Mouse (Mus musculus) WW6 (cell line): ENCODE measurements at regions not wholly inside any gene's neighbourhood (a gene's known extent, or its start where the extent isn't known, plus 50 kb on each side); places are given as distances from the start of the nearest gene placed in this dataset.

Source experiments
- DNase-seq: peaks from one replicate; pipeline ENCODE4 v3.0.0-alpha.2; 2013; ENCODE audit warnings: low read depth, low spot score

DNA sequence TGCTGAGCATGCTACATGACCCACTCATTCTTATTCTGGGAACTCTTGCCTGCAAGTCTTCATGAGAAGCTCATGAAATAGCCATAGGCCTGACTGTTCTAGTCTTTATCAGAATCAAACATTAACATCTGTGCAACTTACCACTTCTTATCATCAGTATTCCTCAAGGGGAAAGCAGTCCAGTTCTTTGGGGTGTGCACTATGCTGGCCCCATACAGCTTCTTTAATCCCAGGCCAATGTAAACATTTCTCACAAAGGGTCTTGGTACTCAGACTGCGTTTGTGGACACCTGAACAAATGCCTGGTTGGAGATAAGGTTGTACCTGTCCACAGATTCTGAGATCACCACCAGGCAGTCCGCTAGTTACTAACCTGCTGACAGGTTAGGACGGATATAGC lies 51.3 kb downstream of the 3110018I06Rik start:
- DNase-seq: no peak

DNA sequence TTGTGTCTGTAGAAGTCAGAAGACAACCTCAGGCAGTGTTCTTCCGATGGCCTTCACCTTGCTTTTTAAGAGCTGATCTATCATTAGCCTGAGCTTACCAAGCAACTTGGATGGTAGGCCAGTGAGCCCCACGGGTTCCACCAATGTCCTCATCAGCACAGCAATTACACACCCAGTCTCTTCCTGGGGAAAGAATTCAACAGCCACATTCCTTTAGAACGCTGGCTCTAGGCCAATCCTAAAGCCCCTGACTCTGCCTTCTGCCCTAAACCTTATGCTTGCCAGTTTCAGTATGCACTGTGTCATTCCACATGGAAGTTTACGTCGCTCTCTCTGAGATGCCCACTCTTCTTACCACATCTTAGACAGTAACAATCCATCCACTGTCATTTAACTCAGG lies 52.8 kb downstream of the 3110018I06Rik start:
- no peak for DNase-seq

DNA sequence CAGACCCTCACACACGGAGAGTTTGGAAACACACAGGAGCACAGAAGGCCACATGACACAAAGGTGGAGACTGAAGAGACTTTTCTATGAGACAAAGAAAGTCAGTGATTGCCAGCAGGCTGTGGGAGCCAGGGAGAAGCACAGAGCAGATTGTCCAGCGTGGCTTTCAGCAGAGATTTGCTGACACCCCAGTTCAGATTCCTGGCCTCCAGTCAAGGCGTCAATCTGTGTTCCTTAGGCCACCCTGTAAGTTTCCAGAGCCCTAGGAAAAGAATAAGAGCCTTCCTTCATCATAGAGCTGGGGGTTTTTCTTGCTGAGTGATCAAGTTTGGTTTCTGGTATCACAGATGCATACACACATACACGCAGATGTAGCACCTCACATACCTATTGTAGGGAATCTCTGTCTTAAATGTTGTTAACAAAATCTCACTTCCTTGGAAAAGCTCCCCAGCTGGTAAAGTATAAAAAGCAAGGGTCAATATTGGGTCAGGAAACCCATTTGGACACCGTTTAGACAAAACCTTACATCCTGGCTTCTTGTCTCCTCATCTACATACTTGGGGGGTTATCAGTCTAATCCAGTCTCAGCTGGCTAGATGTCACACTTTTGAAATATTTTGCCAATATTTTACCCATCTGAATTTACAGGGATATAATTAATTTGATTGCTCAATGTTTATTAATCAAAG lies 58.9 kb downstream of the 3110018I06Rik start:
- no peak for DNase-seq

DNA sequence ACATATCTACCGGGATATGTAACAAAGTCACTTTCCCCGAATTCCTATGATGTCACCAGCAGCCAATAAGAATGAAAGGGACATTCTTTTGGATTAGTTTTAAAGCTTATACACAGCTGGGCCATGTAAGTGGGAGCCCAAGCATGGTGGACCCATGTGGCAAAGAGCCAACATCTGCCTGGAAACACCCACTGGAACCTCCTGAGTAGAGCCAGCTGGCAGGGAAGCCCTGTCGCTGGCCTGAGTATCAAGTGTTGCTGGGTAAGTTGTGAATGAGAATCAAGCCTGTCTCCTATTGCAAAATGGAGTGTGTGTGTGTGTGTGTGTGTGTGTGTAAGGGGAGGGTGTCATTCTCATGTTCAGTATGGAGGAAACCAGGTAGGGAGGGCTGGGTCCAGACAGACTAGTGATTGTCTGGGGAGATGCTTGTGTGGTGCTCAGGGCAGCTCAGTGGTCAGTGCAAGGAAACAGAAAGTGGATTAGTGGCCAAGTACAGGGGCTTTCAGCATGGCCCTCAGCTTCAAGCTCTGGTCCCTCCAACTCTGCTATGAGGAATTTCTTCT lies 59.5 kb downstream of the 3110018I06Rik start:
- no peak for DNase-seq

DNA sequence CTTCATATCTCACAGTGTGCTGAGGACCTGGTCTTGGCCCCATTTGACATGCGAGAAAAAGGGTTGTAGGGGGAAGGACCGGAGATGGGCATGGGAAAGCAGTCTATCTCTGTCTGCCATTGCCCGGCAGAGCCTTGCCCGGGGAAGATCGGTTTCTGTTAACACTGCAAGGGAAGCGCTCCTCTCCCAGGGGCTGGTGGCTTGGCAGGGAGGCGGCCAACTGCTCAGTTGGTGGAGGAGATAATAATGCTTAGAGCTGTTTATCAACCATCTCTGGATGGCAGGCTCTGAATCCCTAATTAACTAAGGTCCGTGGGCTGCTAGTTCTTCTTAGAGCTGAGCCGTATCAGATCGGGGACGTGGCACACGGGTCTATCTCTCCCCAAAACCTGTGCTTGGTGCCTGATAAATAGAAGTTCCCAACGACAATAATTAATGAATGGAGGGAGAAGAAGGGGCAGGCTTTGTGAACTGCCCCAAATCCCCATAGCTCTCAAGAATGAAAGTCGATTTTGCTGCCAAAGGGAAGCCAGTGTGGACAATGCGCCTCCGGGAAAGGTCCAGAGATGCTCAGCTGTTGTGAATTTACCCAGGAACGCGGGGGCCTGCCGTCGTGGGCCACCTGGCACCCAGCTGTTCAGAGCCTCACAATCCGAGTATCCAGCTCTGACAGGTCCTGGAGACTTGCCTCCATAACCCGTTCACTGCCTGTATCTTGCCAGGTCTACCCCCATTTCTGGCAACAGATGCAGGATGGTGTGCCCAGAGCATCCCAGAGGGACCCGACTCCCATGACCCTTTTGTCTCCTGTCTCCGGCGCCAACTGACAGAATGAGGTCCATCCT lies 61.2 kb downstream of the 3110018I06Rik start:
- no peak for DNase-seq

DNA sequence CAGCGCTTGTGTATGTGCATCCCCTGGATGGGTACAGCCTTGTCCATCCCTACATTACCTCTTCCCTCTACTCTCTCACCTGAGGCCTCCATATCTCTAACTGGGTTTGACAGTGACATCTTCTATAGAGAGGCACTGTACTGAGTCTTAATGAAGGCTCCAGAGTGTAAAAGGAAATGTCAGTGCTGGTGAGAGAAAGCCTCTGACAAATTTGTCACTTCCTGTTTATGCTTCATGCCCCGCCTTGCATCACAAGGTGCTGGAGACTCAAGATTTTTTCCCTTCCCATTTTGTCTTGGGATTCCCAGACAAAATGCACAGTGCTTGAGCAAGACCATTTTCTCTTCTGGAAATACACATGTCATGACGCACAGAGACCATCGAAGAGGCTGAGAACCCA lies 70.8 kb downstream of the 3110018I06Rik start:
- DNase-seq: no peak

DNA sequence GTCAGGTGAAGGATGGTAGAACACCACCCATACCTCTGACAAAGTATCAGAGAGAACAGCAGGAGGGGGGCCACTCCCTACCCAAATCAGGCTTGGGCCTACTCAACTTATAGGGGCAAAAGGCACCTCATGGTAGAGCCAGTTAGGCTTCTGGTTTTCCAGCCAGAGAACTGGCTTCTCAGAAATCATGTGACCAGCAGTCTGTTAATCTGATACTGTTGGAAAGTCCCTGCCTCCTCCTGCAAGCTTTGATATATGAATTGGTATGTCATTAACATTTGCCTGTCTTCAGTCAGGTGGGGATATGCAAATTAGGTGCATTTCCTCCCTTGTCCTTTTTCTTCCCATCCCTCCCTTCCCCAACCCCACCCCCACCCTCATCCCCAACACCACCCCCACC lies 71.7 kb downstream of the 3110018I06Rik start:
- no peak for DNase-seq

DNA sequence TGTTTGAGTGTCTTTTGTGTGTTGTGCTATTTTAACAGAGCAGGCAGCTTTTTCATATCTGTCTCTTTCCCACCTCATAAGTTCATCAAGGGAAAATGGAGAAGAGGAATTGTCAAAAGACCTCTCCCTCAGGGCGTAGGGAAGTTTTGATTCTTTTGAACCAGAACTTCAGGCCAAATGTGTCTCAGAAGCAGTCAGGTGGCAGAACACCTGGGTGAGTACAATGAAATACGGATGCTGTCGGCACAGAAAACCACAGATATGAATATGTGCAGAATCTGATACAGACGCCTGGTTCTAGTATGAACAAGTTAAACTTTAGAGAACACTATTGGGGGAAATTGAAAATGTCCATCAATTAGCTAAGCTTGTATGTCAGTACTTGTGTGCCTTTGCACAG lies 84.2 kb downstream of the 3110018I06Rik start:
- DNase-seq: no peak

DNA sequence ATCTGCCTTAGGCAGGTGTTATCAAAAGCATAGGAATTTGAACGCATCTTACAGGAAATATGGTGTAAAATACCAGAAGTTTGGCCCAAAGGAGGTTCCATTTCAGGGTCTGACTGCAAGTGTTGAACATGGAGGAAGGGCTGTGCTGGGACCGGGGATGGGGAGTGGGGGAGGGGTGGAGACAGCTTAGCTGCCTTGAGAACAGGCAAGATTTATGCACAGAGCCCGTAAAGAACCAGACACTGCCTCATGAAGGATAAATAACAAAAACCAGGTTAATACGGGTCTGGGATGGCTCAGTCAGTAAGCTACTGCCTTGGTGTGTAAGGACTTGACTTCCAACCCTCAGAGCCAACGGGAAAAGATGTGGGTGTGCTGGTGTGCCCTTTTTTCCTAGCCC lies 91.1 kb downstream of the 3110018I06Rik start:
- no peak for DNase-seq

DNA sequence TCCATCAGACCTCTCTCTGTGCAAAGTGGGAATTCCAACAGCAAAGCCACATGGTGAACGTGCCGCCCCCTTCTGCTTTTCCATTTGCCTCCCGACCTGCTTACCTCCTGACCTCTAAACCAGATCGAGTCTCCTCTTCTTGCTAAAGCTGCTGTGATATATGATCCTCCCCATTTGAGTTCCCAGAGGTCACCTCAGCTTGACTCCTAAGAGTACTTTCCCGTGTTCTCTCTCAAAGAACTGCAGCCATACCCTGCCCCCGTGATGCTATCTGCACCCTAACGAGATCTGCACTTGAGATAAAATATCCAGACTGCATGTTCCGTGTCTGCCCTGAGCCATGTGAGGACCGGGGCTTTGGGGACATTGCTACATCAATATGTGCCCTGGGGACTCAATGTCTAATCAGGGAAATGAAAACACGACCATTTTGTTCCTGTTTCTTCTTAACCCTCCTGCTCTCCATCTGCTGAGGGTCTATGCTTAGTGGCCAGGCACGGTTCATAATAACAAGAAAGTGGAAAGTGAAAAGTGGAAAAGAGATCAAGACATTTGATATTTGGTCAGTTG lies 94.8 kb downstream of the 3110018I06Rik start:
- no peak for DNase-seq

DNA sequence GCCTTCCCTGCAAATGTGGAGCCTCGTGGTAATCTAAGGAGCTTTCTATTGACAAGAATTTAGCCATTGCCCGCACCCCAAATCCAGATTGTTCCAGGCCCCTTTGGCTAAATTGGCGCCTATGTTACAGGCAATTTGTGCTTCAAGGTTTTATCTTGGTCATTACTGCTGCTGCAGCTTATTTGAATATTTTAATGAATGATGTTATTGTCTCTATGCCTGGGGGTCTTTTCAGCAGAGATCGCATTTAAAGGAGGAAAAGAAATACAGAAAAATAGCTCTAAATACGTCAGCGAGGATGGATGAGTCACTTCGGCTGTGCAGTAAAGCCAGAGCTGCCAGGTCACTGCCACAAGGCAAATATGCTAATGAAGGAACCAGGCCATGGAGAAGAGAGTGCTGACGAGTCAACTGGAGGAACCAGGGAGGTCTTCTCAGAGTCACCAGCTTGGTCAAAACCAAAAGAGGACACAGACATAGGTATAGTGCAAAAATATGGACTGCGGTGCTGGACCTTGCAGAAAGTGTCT lies 97.3 kb downstream of the 3110018I06Rik start:
- no peak for DNase-seq

DNA sequence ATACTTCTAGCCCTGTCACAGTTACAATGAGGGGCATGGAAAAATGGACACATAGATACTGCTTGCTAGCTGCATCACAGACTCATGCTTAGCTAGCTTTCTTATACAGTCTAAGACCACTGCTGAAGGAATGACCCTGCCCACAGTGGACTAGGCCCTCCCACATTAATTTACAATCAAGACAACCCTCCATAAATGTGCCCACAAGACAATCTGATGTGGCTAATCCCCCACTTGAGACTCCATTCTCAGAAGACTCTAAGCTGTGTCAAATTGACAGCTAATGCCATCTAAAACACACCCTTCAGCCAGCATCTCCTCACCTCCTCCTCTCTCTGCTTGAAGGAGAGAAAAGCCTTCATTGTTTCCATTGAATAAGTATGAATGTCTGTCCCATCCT lies 107.8 kb downstream of the 3110018I06Rik start:
- DNase-seq: no peak

DNA sequence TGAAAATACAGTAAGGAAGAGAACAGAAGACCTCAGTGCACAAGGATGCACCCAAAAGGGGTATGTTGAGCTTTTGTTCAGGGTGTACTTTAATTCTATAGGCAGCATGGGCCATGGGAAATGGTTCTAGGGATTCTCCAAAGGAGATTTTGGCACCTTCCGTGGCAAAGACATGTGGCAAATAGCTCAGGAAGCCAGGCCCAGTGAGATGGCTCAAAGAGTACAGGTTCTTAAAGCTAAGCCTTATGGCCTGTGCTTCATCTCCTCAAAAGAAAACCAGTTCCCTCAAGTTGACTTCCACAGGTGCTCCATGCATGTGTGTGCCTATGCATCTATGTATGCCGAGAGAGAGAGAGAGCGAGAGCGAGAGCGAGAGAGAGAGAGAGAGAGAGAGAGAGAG lies 112.1 kb downstream of the 3110018I06Rik start:
- no peak for DNase-seq

DNA sequence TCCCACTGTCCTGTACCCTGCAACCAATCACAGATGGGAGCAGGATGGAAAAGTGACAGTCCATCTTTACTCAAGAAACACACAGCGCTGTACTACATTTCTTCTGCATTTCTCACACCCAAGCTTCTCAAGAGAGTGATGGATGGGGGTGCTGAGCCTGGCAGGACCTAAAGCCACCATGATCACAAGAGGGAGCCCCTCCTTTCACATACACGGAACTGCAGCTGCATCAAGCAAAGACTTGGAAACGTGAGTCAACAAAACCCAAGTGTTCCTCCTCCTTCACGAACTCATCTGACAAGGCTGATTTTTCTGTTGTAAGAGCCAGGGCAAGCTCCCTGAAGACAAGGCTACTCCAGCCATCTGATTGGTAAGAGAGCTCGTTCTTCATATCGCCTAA lies 120.5 kb downstream of the 3110018I06Rik start:
- no peak for DNase-seq

DNA sequence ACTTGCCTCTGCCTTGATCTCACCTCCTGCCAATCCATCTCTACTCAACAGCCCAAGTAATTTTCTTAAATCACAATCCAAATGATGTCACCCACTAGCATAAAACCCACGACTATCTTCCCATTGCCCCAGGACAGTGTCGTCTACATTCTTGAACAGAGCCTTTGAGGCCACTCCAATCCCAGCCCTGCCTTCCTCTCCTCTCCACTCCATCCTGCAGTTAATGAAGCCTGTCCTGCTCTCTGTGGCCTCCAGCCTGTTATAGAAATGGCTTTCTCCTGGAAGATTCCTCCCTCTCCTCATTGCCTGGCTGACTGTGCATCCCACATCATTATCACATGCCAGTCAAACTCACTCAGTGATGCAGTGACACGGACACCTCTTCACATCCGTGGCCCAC lies 121.6 kb downstream of the 3110018I06Rik start:
- no peak for DNase-seq

DNA sequence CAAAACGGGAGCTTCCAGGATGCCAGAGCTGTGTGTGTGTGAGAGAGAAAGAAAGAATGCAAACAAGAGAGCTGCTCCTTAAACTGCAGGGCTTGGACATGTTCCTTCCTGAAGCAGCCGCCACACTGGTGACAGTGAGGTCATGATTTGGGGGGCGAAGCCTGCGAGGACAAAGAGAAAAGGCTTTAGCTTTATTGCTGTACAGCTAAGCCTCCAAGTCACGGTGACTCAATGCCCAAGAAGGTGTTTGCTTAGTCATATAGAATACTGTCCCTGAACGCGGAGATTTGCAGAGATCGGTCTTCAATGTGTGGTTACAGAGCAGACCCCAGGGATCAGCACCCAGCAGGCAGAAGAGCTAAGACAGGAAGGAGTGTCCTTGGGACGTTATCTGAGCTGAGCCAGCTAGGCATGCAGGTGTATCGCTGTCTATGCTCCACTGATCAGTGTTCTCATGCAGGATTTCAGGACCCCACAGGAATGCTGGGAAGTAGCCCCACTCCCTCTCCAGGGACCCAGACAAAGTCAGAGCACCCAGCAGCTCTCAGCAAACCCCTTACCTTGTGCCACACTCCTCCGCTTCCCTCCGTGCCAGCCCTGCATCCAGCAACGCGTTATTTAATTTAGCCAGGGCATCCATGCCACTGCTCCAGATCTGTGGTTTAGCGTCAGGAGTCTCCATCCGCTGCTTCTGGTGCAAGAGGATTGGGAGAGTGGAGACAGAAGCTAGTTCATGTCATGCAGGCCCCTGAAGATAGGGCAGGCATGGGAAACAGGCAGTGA lies 129.0 kb downstream of the 3110018I06Rik start:
- DNase-seq: no peak

DNA sequence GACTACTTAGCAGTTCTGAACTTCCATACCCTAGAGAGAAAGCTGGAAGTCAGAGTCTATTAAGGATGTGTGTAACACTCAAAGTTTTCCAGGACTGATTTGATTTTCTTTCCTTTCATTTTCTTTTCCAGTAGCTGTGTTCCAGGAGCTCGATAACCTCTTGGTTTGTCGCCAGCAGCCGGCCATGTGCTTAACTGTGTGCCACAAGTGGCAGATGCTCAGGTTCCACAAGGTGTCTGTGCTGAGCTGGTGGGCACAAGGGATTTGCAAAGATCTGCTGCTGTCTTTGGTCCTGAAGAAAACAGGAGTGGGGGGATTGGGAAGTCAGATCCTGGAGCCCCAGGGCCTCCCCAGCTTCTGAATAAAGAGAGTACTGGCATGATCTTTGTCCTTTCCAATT lies 136.0 kb downstream of the 3110018I06Rik start:
- DNase-seq: no peak

DNA sequence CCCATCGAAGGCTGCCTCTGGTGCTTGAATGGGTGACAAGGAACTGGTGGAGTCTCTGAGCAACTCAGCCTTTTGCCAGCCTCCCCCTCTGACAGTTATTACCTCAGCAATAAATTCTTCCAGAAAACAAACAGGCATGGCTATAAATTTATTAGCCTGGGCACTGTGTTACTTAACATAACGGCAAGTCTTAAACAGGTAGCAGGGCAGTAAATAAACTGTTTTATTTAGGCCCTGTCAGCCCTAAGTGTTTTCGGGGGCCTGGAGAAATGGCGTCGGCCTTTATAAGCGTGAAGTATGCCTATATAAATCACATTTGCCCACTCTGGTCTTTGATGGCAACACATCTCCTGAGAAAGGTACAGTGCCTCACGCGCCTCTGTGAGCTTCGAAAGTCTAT lies 159.6 kb downstream of the 3110018I06Rik start:
- no peak for DNase-seq

DNA sequence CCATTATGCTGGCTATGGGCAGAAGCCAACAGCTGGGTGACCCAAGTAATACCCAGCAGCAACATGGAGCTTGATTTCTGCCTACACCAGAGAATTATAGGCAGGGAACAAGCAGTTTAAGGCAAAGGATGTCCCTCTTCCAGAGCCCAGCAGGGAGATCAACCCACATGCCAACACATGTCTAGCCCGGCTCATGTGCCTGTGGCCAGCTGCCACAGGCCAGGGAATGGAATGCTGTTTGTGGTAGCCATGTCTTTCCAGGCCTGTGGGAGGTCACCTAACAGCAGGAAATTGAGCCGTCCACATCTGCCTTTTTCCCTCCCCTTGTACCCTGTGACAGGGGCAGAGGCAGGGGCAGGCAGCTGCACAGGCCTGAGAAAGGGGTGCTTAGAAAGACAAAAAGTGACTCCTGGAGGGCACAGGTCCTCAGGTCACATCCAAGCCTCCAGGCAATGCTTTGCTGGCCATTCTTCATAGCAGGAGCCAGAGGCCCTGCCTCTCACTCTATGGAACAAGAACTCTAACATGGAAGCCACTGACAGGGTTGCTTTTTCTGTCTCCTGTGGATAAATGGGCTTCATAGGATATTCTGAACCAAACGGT lies 163.8 kb downstream of the 3110018I06Rik start:
- no peak for DNase-seq

DNA sequence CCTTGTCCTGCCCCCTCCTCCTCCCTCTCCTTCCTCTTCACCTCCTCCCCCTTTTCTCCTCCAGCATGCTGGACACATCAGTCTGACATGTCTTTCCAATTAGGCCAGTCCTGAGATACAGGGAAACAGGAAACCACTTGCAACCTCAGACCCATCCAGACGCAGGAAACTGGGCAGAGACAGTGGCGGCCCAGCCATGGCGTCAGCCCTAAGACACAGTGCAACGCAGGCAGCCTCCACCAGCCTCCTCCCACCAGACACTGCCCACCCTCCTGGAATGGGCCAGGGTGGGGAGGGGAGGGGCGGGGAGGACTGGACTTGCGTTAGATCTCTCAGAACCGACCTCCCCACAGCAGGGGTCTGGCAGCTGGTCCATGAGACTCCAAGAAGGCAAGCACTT lies 164.7 kb downstream of the 3110018I06Rik start:
- DNase-seq: no peak

DNA sequence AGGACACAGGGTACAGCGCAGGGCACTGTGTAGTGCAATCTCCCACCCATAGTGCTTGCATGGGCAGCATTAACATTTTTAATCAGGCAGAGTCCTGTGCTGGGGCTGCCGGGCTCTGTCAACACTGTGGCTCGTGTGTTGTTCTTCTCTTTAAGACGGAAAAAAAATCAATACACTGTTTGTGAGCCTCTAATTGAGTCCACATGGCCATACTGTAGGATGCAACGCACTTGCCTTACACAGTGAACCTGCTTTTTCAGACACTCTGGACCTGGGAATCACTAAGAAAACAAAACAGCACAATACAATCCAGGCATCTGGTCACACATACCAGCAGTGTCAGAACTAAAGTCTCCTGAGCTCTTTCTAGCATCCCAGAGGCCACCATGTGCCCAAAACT lies 168.4 kb downstream of the 3110018I06Rik start:
- DNase-seq: no peak
